Mouse (Mus musculus) bone marrow, adult 2 months (tissue): Measurements from ENCODE around the gene Nelfb. TPM values are rescaled to one million over a fixed set of nuclear protein-coding genes. Genes with fewer than 3 reads are reported as not detected.
A peak's percentile ranks its signal among the peaks of the same experiment; 100 is the strongest.

Experiments used
- H3K27ac ChIP-seq: fragments of 200-500 bp; 2 replicates; pipeline ENCODE4 v1.5.1; 2012; ENCODE audit warnings: low read depth, mild to moderate bottlenecking, control low read depth, inconsistent platforms, low read length; ENCODE audit not compliant: control insufficient read depth, poor library complexity, insufficient read depth
- H3K4me1 ChIP-seq: fragments of 200-500 bp; 2 replicates; pipeline ENCODE4 v1.6.1; 2011; ENCODE audit warnings: low read length; ENCODE audit not compliant: control insufficient read depth, insufficient read depth
- H3K4me3 ChIP-seq: fragments of 200-500 bp; replicated peaks from 2 replicates; pipeline ENCODE3; 2011; ENCODE audit warnings: mild to moderate bottlenecking, low read depth, low read length, control low read depth; ENCODE audit not compliant: control insufficient read depth
- CTCF ChIP-seq: fragments of 200-500 bp; IDR thresholded peaks from 2 replicates; pipeline ENCODE4 v1.5.1; 2011; ENCODE audit warnings: low read length, control low read depth; ENCODE audit not compliant: control insufficient read depth, insufficient read depth
- POLR2A ChIP-seq: fragments of 200-500 bp; IDR thresholded peaks from 2 replicates; pipeline ENCODE4 v1.6.1; 2011; ENCODE audit warnings: low read depth, mild to moderate bottlenecking, control low read depth, low read length, borderline replicate concordance; ENCODE audit not compliant: control insufficient read depth
- WGBS: fragments of 180-500 bp; shearing (Covaris S2); methylation state at CpG from one replicate; pipeline ENCODE4 v1.1.7; 2018; 5-methylcytosine and 5-hydroxymethylcytosine counted together
- polyA plus RNA-seq: library from polyadenylated mRNA; stranded (reverse); fragments of >200 nt; gene quantifications from 2 replicates; pipeline ENCODE4 v1.2.4, GENCODE M21; 2011; ENCODE audit warnings: low replicate concordance; ENCODE audit not compliant: missing spikeins, insufficient read depth, insufficient read length

The Nelfb gene
- polyA plus RNA-seq, 1 experiment: 38.0 TPM

DNA sequence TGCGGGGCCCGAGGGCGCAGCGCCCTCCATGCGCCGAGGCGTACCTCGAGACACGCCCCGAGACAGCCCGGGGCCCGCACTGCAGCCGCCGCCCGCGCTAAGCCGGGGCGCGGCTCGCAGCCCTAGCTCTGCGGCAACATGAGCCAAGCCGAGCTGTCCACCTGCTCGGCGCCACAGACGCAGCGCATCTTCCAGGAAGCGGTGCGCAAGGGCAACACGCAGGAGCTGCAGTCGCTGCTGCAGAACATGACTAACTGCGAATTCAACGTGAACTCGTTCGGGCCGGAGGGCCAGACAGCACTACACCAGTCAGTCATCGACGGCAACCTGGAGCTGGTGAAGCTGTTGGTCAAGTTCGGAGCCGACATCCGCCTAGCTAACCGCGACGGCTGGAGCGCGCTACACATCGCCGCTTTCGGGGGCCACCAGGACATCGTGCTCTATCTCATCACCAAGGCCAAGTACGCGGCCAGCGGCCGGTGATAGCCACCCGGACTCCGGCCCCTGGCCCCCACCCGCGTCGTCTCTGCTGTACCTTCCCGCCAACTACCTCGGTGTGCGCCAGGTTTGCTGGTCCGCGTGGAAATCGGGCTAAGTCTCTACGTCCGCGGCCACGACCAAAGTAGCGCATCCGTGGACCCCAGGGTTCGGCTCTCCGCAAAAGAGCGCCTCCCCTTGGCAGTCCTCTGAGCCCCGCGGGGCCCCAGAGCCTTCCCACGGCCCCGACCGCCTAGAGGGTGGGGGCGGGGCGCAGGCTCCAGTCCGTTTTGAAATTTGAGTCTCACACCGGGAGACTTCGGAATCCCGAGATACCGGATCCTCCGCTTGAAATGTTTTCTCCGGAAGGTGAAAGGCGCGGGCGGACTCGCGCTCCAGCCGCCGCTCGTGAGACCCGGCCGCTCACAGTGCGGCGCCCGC, 30.1 kb downstream of the Nelfb start:
- WGBS: under 1% methylated on average over 99 of the region's 100 CpGs
- Histone ChIP-seq H3K27ac (peak overlapping the region; percentile 65), H3K4me1 (no peaks in the 10 kb centered on the region; the same call in 1 of the 2 replicates), H3K4me3 (peak overlapping the region; percentile 52)
- TF ChIP-seq POLR2A: peak; percentile 47; the same call in 1 of the 2 replicates
- no peak for TF ChIP-seq CTCF

DNA sequence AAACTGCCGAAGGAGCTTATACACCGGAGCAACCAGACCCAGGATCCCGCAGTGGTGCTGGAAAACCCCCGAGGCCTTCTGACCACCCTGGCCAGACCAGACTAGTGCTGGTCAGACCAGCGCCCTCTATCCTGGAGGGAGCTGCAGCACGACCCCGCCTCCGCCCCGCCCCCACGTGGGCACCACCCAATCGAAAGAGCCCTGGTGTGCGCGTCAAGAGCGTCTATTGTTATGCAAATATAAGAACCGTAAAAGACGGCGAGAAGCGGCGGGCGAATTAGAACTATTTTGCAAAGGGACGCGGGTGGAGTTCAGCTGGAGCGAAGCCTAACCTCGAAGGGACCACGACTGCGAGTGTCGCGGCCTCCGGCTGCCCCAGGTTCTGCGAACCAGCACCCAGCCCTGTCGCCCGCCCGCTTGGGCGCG, 30.8 kb downstream of the Nelfb start, which contains the start of gene Nrarp:
Nrarp (plus strand) TSS at position 281 of the 426 bp plus-strand sequence.
- peak; percentile 40; the same call in 1 of the 2 replicates for TF ChIP-seq CTCF
- TF ChIP-seq POLR2A: peak; percentile 61
- H3K4me3 ChIP-seq: peak within 1 kb of the TSS; percentile 58
- under 1% methylated on average over 35 of the region's 35 CpGs for WGBS
- no peaks in the 10 kb centered on the region; the same call in 1 of the 2 replicates for H3K4me1 ChIP-seq
- peak within 1 kb of the TSS; percentile 65 for H3K27ac ChIP-seq

DNA sequence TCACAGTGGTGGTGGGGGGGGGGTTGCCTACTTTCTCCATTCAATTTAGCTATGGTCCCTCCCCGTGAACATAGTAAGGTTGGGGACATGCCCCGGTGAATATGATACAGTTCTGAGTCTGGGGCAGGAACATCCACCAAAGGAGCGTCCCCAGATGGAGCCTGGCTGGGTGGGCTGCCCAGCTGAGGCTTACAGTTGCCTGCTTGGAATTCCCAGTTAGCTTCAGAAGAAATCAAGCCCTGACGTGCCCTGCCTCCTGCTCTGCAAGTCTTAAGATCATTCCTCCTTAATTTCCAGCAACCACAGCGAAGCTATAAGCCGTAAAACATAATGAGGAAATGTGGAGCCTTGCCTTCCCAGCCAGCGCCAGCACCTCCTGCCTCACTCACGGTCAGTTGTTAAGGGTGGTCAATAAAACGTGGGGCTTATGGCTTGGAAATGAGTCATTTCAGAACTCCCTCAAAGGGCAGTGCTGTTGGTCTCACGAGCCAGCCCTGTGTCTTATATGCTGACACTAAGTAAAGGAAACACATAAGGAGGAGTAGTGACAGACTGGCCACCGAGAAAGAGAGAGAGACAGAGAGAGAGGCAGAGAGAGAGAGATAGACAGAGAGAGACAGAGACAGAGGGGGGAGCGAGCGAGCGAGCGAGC, 31.6 kb downstream of the Nelfb start:
- no peak overlapping the region for H3K27ac ChIP-seq
- TF ChIP-seq POLR2A (no peak), CTCF (no peak)
- H3K4me1 ChIP-seq: peaks cover 1% of the 10 kb centered on the region; the same call in 1 of the 2 replicates
- H3K4me3 ChIP-seq: no peak overlapping the region
- WGBS: 71% methylated on average over 15 of the region's 15 CpGs

DNA sequence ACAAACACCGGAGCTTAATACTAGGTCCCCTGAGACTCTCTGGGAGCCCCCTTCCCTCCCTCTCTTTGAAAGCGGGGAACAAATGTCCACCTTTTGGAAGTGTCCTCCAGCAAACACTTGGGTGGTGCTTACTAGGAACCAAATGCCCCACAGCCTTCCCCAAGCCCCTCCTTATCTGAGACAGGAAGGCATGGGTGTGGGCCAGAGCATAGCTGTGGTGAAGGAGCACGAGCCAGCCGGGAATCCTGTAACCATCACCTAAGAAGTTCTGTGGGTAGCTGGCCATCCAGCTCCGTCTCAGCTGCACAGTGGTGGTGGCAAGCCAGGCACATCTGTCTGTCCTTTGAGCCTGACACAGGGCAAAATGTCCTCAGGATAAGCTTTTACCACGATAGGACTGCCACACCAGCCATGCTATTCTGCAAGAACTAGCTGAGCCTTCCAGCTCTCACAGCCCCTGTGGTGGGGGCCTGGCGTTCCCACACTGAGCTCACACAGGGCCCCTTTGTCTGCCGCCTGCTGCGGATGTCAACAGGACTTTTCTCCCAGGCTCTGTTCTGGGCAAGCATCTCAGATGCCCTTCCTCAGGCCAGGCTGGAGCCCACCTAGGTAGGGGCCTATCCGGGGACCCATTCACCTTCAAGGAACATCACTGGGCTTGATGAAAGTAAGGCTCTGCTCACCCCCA, 32.9 kb downstream of the Nelfb start:
- Histone ChIP-seq H3K27ac (no peak overlapping the region), H3K4me3 (no peak overlapping the region), H3K4me1 (peaks cover 1% of the 10 kb centered on the region; the same call in 1 of the 2 replicates)
- TF ChIP-seq CTCF (no peak), POLR2A (no peak)
- 66% methylated on average over 10 of the region's 10 CpGs for WGBS

- WGBS: 73% methylated on average over 6 of the region's 6 CpGs
- no peak overlapping the region for H3K4me3 ChIP-seq
- no peak overlapping the region for H3K27ac ChIP-seq
- peaks cover 1% of the 10 kb centered on the region; the same call in 1 of the 2 replicates for H3K4me1 ChIP-seq
- TF ChIP-seq POLR2A (no peak), CTCF (no peak)
Measured at GRCm38 (mm10) chr2:25177685-25178084, 33.6 kb downstream of the Nelfb start.

DNA sequence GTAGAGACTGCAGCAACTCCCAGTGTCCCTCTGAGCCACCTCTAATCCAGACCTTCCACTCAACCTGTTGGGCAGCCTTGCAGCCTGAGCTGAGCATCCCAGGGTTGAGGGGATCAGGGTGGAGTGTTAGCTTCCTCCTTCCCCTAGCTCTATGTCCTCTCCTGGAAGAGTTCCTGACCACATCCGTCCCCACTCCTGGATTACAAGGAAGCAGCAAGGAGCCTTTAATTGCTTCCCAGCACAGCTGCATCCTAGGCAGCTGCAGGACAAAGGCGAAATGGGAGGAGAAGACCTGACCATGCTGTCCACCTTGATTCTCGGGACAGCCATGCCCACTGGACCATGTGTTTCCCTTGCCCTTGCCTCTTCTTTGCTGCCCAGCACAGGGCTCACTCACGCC, 34.2 kb downstream of the Nelfb start:
- peaks cover 1% of the 10 kb centered on the region; the same call in 1 of the 2 replicates for H3K4me1 ChIP-seq
- TF ChIP-seq POLR2A: no peak
- TF ChIP-seq CTCF: no peak
- H3K27ac ChIP-seq: no peak overlapping the region
- WGBS: 77% methylated on average over 4 of the region's 4 CpGs
- H3K4me3 ChIP-seq: no peak overlapping the region

DNA sequence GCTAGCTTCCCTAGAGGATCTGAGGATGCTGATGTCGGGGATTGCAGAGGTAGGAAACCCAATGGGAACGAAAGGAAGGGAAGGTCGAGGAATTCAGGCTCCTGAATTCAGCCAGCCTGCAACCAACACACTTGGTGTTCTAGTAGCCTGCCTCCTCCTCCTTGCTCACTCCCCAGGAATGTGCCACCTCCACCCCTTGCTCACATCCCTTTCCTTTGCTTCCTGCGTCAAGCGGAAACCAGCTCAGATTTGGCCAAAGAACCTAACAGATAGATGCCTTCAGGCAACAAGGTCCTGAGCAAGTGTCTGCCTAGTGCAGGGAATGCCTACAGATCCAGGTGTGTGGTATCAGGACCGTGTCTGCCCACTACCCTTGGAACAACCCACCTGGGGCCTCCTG, 34.7 kb downstream of the Nelfb start:
- no peak overlapping the region for H3K4me3 ChIP-seq
- peaks cover 1% of the 10 kb centered on the region; the same call in 1 of the 2 replicates for H3K4me1 ChIP-seq
- H3K27ac ChIP-seq: no peak overlapping the region
- no peak for TF ChIP-seq CTCF
- TF ChIP-seq POLR2A: no peak
- WGBS: 82% methylated on average over 6 of the region's 6 CpGs

GRCm38 (mm10) chr2:25175690-25176078, 35.6 kb downstream of the Nelfb start:
- no peak for TF ChIP-seq POLR2A
- peaks cover 1% of the 10 kb centered on the region; the same call in 1 of the 2 replicates for H3K4me1 ChIP-seq
- WGBS: 92% methylated on average over 4 of the region's 4 CpGs
- no peak overlapping the region for H3K4me3 ChIP-seq
- H3K27ac ChIP-seq: no peak overlapping the region
